Mouse (Mus musculus): ENCODE results near the gene Dnah5. TPM values are rescaled to one million over a fixed set of nuclear protein-coding genes. Genes with fewer than 3 reads are reported as not detected.
A peak's percentile ranks its signal among the peaks of the same experiment; 100 is the strongest.
"Not testable (repeated sequence)": the region's sequence is repeated elsewhere in the genome, so short reads cannot be mapped to it uniquely, and the experiment has no call there.

Gene Dnah5
- total RNA-seq, 4 experiments from 2014 or later: 0.03 to 0.09 TPM; not detected in 2

- DNase-seq (ENCODE audit: low spot score): no peak
Observed at GRCm38 (mm10) chr15:28307131-28307530, 103.6 kb downstream of the Dnah5 start.

- no peak for DNase-seq (ENCODE audit: low spot score)
Observed at GRCm38 (mm10) chr15:28307884-28308283, 104.3 kb downstream of the Dnah5 start.

- no peak for DNase-seq (ENCODE audit: low spot score)
Observed at GRCm38 (mm10) chr15:28310516-28310915, 107.0 kb downstream of the Dnah5 start.

- DNase-seq (ENCODE audit: low spot score): no peak
Observed at GRCm38 (mm10) chr15:28313451-28313850, 109.9 kb downstream of the Dnah5 start.

GRCm38 (mm10) chr15:28315812-28316528, 112.4 kb downstream of the Dnah5 start:
- peak; percentile 7 for DNase-seq (ENCODE audit: low spot score)

- DNase-seq (ENCODE audit: low spot score): no peak
Observed at GRCm38 (mm10) chr15:28322533-28322932, 119.0 kb downstream of the Dnah5 start.

- no peak for DNase-seq (ENCODE audit: low spot score)
Observed at GRCm38 (mm10) chr15:28326985-28327384, 123.4 kb downstream of the Dnah5 start.

GRCm38 (mm10) chr15:28327441-28327840, 123.9 kb downstream of the Dnah5 start:
- DNase-seq (ENCODE audit: low spot score): no peak

- DNase-seq (ENCODE audit: low spot score): no peak
Observed at GRCm38 (mm10) chr15:28341151-28341550, 137.6 kb downstream of the Dnah5 start.

- DNase-seq (ENCODE audit: low spot score): no peak
Observed at GRCm38 (mm10) chr15:28367561-28367960, 164.0 kb downstream of the Dnah5 start.

- DNase-seq (ENCODE audit: low spot score): no peak
Observed at GRCm38 (mm10) chr15:28370431-28370830, 166.9 kb downstream of the Dnah5 start.

- DNase-seq (ENCODE audit: low spot score): no peak
Observed at GRCm38 (mm10) chr15:28371506-28371905, 168.0 kb downstream of the Dnah5 start.

GRCm38 (mm10) chr15:28374394-28374793, 170.8 kb downstream of the Dnah5 start:
- DNase-seq (ENCODE audit: low spot score): peak; percentile 0

- no peak for DNase-seq (ENCODE audit: low spot score)
Observed at GRCm38 (mm10) chr15:28380909-28381308, 177.4 kb downstream of the Dnah5 start.

- DNase-seq (ENCODE audit: low spot score): not testable (repeated sequence)
Observed at GRCm38 (mm10) chr15:28393723-28394122, 190.2 kb downstream of the Dnah5 start.

- DNase-seq (ENCODE audit: low spot score): no peak
Observed at GRCm38 (mm10) chr15:28395481-28395880, 191.9 kb downstream of the Dnah5 start.

GRCm38 (mm10) chr15:28398472-28398871, 194.9 kb downstream of the Dnah5 start:
- no peak for DNase-seq (ENCODE audit: low spot score)

- no peak for DNase-seq (ENCODE audit: low spot score)
Observed at GRCm38 (mm10) chr15:28399258-28399657, 195.7 kb downstream of the Dnah5 start.

GRCm38 (mm10) chr15:28404630-28405029, 201.1 kb downstream of the Dnah5 start:
- no peak for DNase-seq (ENCODE audit: low spot score)

- no peak for DNase-seq (ENCODE audit: low spot score)
Observed at GRCm38 (mm10) chr15:28405136-28405535, 201.6 kb downstream of the Dnah5 start.

GRCm38 (mm10) chr15:28439702-28440101, 236.2 kb downstream of the Dnah5 start:
- DNase-seq (ENCODE audit: low spot score): no peak

GRCm38 (mm10) chr15:28444494-28444893, 240.9 kb downstream of the Dnah5 start:
- DNase-seq (ENCODE audit: low spot score): no peak

GRCm38 (mm10) chr15:28461091-28461778, 257.7 kb downstream of the Dnah5 start:
- DNase-seq (ENCODE audit: low spot score): not testable (repeated sequence)

Data from heart, adult 8-10 months (tissue).